Mouse (Mus musculus): ENCODE results near the gene Wdr93.

Gene Wdr93

DNA sequence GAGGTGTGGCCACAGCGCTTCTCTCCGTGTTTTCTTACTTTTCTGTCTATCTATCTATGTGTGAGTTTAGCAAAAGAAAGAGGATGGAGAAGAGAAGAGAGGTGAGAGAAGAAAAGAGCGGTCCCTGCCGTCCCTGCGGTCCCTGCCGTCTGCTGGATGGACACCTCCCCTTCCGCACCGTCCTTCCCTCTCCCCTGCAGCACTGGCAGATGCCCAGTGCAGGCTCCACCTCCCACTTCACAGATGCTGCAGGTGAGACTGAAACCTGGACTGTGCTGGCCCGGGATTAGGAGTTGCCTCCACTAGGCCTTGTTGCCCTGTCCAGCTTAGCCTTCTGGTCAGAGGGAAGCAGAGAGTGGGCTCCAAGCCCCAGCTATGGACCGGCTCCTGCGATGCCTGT, 58.4 kb downstream of the Wdr93 start:
- DNase-seq (ENCODE audit: low read depth): no peak

- DNase-seq (ENCODE audit: low read depth): no peak
Measured at GRCm38 (mm10) chr7:79802037-79802436, 59.1 kb downstream of the Wdr93 start.

DNA sequence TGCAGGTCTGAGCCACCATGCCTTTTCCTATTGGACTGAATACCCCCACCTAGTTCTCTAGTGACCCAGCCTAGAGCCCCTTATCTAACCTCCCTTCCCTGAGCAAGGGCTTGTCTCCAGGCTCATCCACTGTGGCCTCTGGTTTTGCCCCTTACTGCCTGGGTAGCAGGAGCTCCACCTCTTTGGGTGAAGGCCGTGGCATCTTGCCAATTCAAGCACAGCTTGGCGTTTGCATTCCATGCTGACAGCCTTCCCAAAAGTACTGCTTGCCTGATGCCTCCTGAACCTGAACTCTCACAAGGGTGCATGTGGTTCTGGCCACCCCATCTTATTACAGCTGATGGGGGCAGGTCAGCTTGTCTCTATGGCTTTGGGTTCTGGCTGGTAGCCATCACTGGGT, 60.9 kb downstream of the Wdr93 start:
- peak; percentile 68 for DNase-seq (ENCODE audit: low read depth)

DNA sequence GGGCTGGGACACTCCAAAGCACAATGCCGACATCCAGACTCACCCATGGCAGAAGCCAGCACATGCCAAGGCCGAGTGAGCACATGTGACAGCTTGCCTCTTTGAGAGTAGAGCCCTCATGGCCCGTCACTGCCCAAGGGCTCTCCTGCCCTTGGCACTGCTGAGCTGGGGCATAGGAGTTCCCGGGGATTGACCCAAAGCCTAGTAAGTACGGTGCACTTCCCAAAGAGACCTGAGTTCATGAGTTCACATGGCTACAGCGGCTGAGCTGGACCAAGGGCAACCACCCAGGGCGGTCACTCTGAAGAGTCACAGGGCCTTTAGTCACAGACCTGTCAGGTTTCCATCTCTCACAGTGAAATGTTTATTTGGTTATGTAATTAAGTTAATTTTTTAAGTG, 65.6 kb downstream of the Wdr93 start:
- no peak for DNase-seq (ENCODE audit: low read depth)

DNA sequence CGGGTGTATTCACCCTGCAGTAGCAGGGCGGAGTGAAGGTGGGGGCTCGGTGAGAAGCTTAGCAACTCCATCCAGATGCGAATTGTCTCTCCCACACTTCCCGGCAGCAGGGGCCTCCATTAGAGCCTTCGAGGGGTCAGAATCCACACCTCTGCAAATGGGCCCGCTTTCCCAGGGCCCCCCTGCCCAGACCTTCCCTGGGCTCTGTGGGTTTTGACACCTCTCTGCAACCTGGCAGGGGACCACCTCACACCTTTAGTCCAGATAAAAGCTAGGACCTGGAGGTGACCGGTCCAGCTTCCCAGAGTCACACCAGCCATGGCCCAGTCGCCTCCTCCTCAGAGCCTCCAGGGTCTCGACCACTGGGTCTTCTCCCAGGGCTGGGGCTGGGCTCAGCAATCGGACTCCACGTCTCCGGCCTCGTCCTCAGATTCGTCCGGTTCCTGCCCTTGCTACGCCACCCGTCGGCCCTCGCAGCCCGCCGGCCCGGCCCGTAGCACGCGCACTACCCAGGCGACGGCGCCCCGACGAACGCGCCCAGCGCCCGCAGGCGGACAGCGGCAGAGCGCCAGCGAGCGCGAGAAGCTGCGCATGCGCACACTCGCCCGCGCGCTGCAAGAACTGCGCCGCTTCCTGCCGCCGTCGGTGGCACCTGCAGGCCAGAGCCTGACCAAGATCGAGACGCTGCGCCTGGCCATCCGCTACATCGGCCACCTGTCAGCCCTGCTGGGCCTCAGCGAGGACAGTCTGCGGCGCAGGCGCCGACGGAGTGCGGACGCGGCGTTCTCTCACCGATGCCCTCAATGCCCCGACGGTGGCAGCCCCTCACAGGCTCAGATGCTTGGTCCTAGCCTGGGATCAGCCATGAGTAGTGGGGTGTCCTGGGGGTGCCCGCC, 67.9 kb downstream of the Wdr93 start, which contains the start of gene Mesp2:
Gene Mesp2, plus strand, starts transcription at position 117 of the 896 bp plus-strand sequence.
- DNase-seq (ENCODE audit: low read depth): no peak

DNA sequence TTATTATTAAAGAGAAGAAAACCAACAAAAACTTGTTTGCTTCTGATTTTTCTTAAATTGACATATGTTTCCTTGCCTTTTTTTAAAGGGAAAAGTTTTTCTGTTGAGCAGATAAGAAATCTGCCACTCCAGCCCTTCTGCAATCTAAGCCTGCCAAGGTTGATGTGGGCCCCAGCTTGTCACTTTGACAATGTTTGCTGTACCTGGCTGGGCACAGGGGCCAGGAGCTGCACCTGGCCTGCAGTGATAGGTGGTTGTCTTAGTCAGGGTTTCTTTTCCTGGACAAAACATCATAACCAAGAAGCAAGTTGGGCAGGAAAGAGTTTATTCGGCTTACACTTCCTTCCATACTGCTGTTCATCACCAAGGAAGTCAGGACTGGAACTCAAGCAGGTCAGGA, 70.4 kb downstream of the Wdr93 start:
- no peak for DNase-seq (ENCODE audit: low read depth)

DNA sequence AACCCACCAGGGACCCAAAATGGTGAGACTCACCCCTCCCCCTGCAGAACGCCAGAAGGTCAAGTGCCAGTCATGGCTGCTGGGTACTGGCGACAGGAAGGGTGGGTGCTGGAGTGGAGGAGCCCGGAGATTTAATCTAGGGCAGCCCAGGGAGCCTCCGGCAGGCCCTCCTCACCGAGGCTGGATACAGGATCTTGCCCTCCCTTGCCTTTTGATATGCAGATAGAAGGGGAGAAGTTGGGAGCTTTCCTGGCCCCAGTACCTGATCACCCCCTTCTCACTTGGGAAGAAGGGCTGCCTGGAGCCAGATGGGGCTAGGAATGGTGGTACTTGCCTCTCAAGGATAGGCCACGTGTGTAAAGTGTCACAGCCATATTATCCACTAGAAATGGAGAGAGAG, 75.4 kb downstream of the Wdr93 start:
- DNase-seq (ENCODE audit: low read depth): no peak

- DNase-seq (ENCODE audit: low read depth): no peak
Measured at GRCm38 (mm10) chr7:79819515-79819914, 76.6 kb downstream of the Wdr93 start.

GRCm38 (mm10) chr7:79819996-79820395, 77.0 kb downstream of the Wdr93 start:
- DNase-seq (ENCODE audit: low read depth): no peak

DNA sequence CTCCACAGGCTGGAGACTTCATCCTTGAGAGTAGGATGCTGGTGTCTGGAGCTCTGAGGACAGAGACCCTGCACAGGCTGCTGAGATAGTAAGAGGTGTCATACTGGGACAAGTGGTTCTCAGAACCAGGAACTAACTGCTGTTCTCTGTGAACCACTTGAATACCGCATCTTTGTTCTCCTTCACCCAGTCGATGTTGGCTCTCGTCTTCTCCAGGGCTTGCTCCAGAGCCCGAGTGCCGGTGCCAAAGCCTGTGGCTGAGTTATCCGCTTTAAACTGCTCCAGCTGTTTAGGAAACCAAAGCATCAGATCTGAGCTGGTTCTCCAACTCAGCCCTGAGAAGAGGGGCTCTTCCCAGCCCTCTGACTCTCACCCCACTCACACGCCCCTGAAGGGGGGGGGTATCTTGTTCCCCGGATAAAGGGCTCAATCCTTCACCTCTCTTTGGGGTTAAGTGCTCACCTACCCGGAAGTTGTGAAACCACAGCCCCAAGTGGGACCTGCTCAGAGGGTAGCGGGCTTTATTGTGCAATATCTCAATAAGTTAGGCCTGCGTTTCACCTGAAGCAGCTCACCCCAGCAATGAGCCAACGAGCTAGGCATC, 79.2 kb downstream of the Wdr93 start:
- peak; percentile 33 for DNase-seq (ENCODE audit: low read depth)

DNA sequence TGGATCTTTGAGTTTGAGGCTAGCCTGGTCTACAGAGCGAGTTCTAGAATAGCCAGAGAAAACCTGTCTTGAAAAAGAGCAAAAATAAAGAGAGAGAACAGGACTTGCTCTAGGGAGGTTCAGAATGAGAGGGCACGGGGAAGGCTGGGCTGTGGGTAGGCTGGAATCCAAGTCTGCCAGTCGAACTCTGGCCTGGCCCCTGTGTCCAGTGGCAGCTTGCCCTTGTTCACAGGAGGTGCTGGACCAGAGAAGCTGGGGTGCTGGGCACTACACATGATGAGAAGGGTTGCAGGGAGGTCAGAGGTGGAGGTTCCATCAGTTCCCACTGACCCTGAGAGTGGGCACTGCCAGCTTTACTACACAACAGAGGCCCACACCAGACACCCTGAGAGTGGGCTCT, 85.4 kb downstream of the Wdr93 start:
- no peak for DNase-seq (ENCODE audit: low read depth)

DNA sequence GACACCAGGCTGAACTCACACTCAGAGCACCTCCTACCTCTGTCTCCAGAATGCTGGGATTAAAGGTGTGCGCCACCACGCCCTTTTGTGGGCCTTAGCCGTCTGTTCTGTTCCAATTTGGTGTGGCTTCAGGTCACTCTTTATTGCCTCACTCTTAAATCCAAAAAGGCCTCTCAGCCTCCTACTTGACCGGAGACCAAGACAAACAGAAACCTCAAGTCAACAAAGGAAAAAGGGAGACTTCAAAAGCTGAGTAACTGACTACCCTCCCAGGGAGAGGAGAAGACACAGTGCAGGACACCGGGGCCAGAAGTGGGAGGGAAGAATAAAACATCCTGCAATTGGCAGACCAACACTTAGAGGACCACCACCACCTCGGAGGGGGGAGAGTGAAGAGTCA, 88.2 kb downstream of the Wdr93 start:
- no peak for DNase-seq (ENCODE audit: low read depth)

DNA sequence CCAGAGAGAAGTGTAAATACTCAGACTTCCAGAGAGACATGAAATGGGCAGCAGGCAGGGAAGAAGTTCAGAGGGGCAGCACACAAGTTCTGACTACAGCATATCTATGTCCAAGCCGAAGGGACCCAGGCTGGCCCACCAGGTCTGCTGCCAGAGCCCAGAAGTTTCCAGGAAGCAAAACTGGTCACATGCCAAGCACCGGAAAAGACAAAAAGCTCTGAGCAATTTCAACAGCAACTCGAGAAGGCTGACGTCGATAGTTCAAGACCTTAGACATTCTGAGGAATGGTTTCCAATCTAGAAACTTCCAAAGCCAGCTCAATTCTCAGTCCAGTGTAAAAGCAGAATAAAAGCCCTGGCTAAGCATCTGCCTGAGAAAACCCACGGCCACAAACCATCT, 88.6 kb downstream of the Wdr93 start:
- DNase-seq (ENCODE audit: low read depth): peak; percentile 68

DNA sequence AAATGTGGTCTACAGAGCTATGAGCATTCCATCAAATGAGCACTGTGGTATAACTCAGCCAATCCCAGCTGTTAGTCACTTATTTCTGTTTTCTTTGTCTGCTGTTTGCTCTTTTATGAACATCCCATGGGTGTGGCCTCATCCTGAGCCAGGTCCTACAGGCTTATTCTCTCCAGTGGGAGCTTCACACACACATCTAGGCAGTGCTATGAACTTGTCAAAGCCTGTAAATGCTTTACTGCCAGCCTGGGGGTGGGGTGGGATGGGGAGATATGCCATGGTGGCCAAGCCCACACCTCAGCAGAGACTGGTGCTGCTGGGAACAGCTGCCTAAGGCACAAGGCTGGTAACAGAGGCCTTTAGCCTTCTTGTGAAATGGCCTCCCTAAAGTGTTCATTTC, 90.0 kb downstream of the Wdr93 start:
- peak; percentile 23 for DNase-seq (ENCODE audit: low read depth)

GRCm38 (mm10) chr7:79835196-79835595, 92.2 kb downstream of the Wdr93 start:
- no peak for DNase-seq (ENCODE audit: low read depth)
